Mouse (Mus musculus) heart, embryonic 12.5 days (tissue): ENCODE measurements around the gene Slc39a1. TPM values are rescaled to one million over a fixed set of nuclear protein-coding genes. Genes with fewer than 3 reads are reported as not detected.

ENCODE experiments used
- ATAC-seq: fragments of 200-750 bp; cut with Nextera tagmentation; 2 replicates; pipeline ENCODE4 v1.8.0; 2017; ENCODE audit warnings: moderate TSS enrichment, moderate library complexity; ENCODE audit not compliant: insufficient number of reproducible peaks, low FRiP score
- H3K27ac ChIP-seq: fragments of 300-500 bp; sonication (generic); 2 replicates; pipeline ENCODE4 v1.5.1; 2016; ENCODE audit warnings: mild to moderate bottlenecking, moderate library complexity; ENCODE audit not compliant: poor library complexity, severe bottlenecking
- H3K27me3 ChIP-seq: fragments of 300-500 bp; sonication (generic); replicated peaks from 2 replicates; pipeline ENCODE4 v1.6.1; 2016; ENCODE audit warnings: mild to moderate bottlenecking, moderate library complexity
- H3K36me3 ChIP-seq: fragments of 300-500 bp; sonication (generic); 2 replicates; pipeline ENCODE4 v1.6.1; 2016; ENCODE audit warnings: mild to moderate bottlenecking, moderate library complexity
- H3K4me1 ChIP-seq: fragments of 300-500 bp; sonication (generic); replicated peaks from 2 replicates; pipeline ENCODE4 v1.6.1; 2016; ENCODE audit warnings: mild to moderate bottlenecking
- H3K4me2 ChIP-seq: fragments of 300-500 bp; sonication (generic); 2 replicates; pipeline ENCODE4 v1.6.1; 2016; ENCODE audit warnings: mild to moderate bottlenecking, moderate library complexity
- H3K4me3 ChIP-seq: fragments of 300-500 bp; sonication (generic); 2 replicates; pipeline ENCODE4 v1.5.1; 2016; ENCODE audit warnings: mild to moderate bottlenecking
- H3K9ac ChIP-seq: fragments of 300-500 bp; sonication (generic); 2 replicates; pipeline ENCODE4 v1.6.1; 2016; ENCODE audit warnings: mild to moderate bottlenecking, moderate library complexity
- H3K9me3 ChIP-seq: fragments of 300-500 bp; sonication (generic); replicated peaks from 2 replicates; pipeline ENCODE4 v1.6.1; 2016; ENCODE audit warnings: mild to moderate bottlenecking, moderate library complexity
- WGBS: fragments of 180-500 bp; shearing (Covaris S2); methylation state at CpG from one replicate; pipeline ENCODE4 v1.1.7; 2016; 5-methylcytosine and 5-hydroxymethylcytosine counted together
- polyA plus RNA-seq: library from polyadenylated mRNA; unstranded; fragments of >200 nt; fragmentation: Nextera tagmentation; extraction: Ambion mirVana; gene quantifications from 2 replicates; pipeline ENCODE4 v1.2.1, GENCODE M21; 2016

Gene Slc39a1
- polyA plus RNA-seq, 1 experiment from 2014 or later = 67.8 TPM

DNA sequence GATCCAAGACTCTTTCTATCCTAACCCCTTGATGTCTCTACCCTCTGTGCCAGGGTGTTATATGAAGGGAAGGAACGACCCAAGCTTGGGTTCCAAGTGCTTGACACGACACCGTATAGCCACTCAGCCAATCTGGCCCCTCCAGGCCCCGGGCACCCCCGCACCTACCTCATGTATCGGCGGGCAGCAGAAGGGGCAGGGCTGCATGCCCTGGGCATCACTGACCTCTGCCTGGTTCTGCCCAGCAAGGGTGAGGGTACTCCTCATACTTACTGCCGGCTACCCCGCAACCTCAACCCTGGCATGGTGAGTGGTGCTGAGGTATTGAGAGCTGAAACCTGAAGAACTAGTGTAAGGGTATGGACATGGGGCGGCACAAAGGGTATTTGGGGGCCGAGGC lies 20.2 kb downstream of the Slc39a1 start:
- Histone ChIP-seq H3K9ac (no peak overlapping the region), H3K27me3 (no peaks in the 10 kb centered on the region), H3K4me3 (no peak overlapping the region), H3K4me2 (no peak overlapping the region), H3K4me1 (peaks cover 20% of the 10 kb centered on the region), H3K27ac (no peak overlapping the region), H3K9me3 (no peaks in the 10 kb centered on the region), H3K36me3 (peaks cover 48% of the 10 kb centered on the region)
- ATAC-seq = no peak
- WGBS = 90% methylated on average over 11 of the region's 11 CpGs

DNA sequence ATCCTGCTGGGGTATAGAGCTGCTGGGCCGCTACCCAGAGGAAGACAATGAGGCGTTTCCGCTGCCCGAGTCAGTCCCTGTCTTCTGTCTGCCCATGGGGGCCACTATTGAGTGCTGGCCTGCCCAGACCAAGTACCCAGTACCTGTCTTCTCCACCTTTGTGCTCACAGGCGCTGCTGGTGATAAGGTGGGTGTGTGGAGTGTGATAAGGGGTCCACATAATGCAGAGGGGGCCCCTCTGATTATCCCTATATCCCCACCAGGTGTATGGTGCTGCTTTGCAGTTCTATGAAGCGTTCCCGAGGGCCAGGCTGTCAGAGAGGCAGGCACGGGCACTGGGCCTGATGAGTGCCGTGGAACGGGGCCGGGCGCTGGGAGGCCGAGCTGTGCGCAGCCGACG lies 21.0 kb downstream of the Slc39a1 start:
- no peak for ATAC-seq
- Histone ChIP-seq H3K9ac (no peak overlapping the region), H3K27me3 (no peaks in the 10 kb centered on the region), H3K36me3 (peaks cover 49% of the 10 kb centered on the region), H3K4me3 (no peak overlapping the region), H3K9me3 (no peaks in the 10 kb centered on the region), H3K4me1 (peaks cover 20% of the 10 kb centered on the region), H3K4me2 (no peak overlapping the region), H3K27ac (no peak overlapping the region)
- 87% methylated on average over 16 of the region's 16 CpGs for WGBS

DNA sequence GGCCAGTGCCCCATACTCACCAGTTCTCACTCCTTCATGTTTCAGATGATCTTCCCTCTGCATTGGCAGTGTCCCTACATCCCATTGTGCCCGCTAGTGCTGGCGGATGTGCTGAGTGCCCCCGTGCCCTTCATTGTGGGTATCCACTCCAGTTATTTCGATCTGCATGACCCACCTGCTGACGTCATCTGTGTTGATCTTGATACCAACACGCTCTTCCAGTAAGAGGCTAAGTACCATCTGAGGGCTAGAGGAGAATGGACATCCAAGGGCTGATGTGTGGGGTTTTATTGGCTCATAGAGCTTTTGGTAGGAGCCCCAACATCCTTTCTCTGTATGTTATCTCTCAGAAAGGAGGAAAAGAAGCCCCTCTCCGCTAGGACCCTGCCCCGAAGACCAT lies 22.8 kb downstream of the Slc39a1 start:
- Histone ChIP-seq H3K4me2 (no peak overlapping the region), H3K4me1 (peaks cover 13% of the 10 kb centered on the region), H3K9me3 (no peaks in the 10 kb centered on the region), H3K27me3 (no peaks in the 10 kb centered on the region), H3K36me3 (peaks cover 63% of the 10 kb centered on the region), H3K9ac (no peak overlapping the region), H3K4me3 (no peak overlapping the region), H3K27ac (no peak overlapping the region)
- no peak for ATAC-seq
- WGBS = 87% methylated on average over 8 of the region's 8 CpGs

DNA sequence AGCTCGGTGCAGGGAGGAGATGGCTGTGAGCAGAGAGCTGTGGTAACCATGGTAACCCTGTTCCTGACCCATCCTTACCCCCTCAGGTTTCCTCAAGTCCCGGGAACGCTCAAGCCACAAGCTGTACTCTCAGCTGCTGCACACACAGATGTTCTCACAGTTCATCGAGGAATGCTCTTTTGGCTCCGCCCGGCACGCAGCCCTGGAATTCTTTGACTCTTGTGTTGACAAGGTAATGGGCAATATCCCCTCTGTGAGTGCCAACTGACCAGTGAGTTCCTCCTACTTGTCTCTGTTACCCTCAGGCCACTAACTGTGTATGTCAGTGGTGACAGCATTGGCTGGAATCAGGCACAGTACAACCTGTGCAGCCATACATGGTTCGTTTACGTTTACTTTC lies 24.2 kb downstream of the Slc39a1 start:
- Histone ChIP-seq H3K9ac (no peak overlapping the region), H3K4me2 (no peak overlapping the region), H3K9me3 (no peaks in the 10 kb centered on the region), H3K36me3 (peaks cover 77% of the 10 kb centered on the region), H3K27me3 (no peaks in the 10 kb centered on the region), H3K27ac (no peak overlapping the region), H3K4me1 (peaks cover 8% of the 10 kb centered on the region), H3K4me3 (no peak overlapping the region)
- WGBS = 67% methylated on average over 9 of the region's 9 CpGs
- no peak for ATAC-seq

DNA sequence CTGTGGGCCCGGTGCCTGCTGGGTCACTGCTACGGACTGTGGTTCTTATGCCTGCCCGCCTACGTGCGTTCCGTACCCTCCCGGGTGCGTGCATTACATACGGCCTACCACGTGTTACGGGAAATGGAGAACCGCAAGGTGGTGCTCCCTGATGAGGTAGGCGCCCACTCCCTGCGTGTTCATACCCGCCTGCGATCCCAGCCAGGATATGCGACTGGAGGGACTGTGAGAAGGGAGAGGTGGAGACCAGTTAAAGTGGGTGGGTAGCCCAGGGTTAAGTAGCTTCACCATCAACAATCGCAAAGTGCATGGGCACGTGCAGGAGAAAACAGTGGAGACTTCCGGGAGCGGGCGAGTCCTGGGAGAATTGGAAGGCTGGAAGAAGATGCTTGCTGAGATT lies 25.9 kb downstream of the Slc39a1 start:
- H3K36me3 ChIP-seq = peaks cover 90% of the 10 kb centered on the region

DNA sequence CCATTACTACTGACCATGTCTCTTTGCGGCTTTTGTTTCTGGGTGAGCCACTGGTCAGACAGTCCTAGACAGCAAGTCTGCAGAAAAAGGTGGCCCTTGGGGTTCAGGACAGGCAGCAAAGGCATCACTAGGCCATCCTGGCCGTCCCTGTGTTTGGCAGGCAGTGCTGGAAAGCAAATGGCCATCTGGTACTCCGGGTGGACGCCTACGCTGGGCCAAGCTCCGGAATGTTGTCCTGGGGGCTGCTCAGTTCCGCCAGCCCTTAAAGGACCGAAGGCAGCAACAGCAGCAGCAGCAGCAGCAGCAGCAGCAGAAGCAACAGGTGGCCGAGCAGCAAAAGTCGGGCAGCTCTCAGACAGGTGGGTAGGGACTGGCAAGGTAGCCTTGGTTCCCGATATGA lies 27.3 kb downstream of the Slc39a1 start:
- no peak overlapping the region for H3K4me2 ChIP-seq
- peaks cover 9% of the 10 kb centered on the region for H3K4me1 ChIP-seq
- H3K9ac ChIP-seq = no peak overlapping the region
- WGBS = 88% methylated on average over 11 of the region's 11 CpGs
- H3K9me3 ChIP-seq = no peaks in the 10 kb centered on the region
- ATAC-seq = no peak
- no peaks in the 10 kb centered on the region for H3K27me3 ChIP-seq
- H3K27ac ChIP-seq = no peak overlapping the region
- H3K4me3 ChIP-seq = no peak overlapping the region
- peaks cover 94% of the 10 kb centered on the region for H3K36me3 ChIP-seq

More for the DNA sequence above, 25.9 kb downstream of the Slc39a1 start:
- no peak overlapping the region for H3K4me2 ChIP-seq
- 91% methylated on average over 22 of the region's 22 CpGs for WGBS
- no peak overlapping the region for H3K27ac ChIP-seq
- ATAC-seq = no peak
- no peak overlapping the region for H3K4me3 ChIP-seq
- no peaks in the 10 kb centered on the region for H3K9me3 ChIP-seq
- no peak overlapping the region for H3K9ac ChIP-seq
- H3K27me3 ChIP-seq = no peaks in the 10 kb centered on the region
- H3K4me1 ChIP-seq = peaks cover 9% of the 10 kb centered on the region

DNA sequence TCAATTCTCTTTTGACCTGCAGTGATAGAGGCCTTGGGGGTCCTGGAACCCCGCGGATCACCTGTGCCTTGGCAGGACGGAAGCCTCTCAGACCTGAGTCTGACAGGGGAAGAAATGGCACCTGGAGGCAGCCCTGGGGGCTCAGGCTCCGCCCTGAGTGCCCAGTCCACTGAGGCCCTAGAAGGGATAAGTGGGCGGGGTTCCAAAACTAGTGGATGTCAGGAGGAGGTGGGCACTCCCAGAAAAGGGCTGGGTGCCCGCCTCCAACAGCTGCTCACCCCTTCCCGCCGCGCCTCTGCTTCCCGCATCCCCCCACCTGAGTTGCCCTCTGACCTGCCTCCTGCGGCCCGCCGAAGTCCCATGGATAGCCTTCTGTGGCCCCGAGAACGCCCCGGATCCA lies 28.9 kb downstream of the Slc39a1 start:
- WGBS = 41% methylated on average over 16 of the region's 16 CpGs
- peaks cover 9% of the 10 kb centered on the region for H3K4me1 ChIP-seq

DNA sequence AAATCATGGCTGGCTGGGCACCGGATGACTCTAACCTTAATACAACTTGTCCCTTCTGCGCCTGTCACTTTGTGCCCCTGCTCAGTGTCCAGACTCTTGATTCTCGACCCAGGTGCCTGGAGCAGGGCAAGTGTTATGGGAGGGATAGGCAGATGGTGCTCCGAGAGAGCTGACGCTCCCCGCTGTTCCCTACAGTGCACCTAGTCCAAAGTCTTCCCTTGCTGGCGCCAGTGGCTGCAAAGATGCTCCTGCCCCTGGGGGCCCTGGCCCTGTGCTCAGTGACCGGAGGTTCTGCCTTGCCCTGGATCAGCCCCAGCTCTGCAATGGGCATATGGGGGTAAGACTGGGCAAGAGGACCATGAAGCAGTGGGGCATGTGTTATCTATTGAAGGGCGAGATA lies 29.8 kb downstream of the Slc39a1 start:
- no peaks in the 10 kb centered on the region for H3K27me3 ChIP-seq
- no peaks in the 10 kb centered on the region for H3K9me3 ChIP-seq
- ATAC-seq = no peak
- H3K4me2 ChIP-seq = no peak overlapping the region
- H3K4me1 ChIP-seq = peaks cover 9% of the 10 kb centered on the region
- H3K27ac ChIP-seq = no peak overlapping the region
- WGBS = 86% methylated on average over 9 of the region's 9 CpGs
- H3K4me3 ChIP-seq = no peak overlapping the region
- no peak overlapping the region for H3K9ac ChIP-seq
- peaks cover 81% of the 10 kb centered on the region for H3K36me3 ChIP-seq

More for the DNA sequence above, 28.9 kb downstream of the Slc39a1 start:
- no peak for ATAC-seq
- H3K9me3 ChIP-seq = no peaks in the 10 kb centered on the region
- peaks cover 90% of the 10 kb centered on the region for H3K36me3 ChIP-seq
- no peak overlapping the region for H3K27ac ChIP-seq
- H3K4me3 ChIP-seq = no peak overlapping the region
- no peaks in the 10 kb centered on the region for H3K27me3 ChIP-seq
- H3K9ac ChIP-seq = no peak overlapping the region
- H3K4me2 ChIP-seq = no peak overlapping the region

DNA sequence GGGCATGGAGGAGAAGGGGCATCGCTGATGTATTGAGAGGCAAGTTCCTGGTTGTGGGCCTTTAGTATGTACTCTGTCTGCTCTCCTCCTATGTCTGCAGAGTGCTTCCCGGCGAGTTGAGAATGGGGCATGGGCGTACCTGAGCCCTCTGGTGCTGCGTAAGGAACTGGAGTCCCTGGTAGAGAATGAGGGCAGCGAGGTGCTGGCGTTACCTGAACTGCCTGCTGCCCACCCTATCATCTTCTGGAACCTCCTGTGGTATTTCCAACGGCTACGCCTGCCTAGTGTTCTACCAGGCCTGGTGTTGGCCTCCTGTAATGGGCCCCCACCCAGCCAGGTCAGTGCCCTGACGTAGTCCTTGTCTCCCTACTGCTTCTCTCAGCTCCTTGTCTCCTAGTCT lies 30.2 kb downstream of the Slc39a1 start:
- Histone ChIP-seq H3K4me2 (no peak overlapping the region), H3K4me1 (peaks cover 9% of the 10 kb centered on the region), H3K9ac (no peak overlapping the region), H3K36me3 (peaks cover 77% of the 10 kb centered on the region), H3K4me3 (no peak overlapping the region), H3K9me3 (no peaks in the 10 kb centered on the region), H3K27me3 (no peaks in the 10 kb centered on the region), H3K27ac (no peak overlapping the region)
- no peak for ATAC-seq
- WGBS = 91% methylated on average over 10 of the region's 10 CpGs

DNA sequence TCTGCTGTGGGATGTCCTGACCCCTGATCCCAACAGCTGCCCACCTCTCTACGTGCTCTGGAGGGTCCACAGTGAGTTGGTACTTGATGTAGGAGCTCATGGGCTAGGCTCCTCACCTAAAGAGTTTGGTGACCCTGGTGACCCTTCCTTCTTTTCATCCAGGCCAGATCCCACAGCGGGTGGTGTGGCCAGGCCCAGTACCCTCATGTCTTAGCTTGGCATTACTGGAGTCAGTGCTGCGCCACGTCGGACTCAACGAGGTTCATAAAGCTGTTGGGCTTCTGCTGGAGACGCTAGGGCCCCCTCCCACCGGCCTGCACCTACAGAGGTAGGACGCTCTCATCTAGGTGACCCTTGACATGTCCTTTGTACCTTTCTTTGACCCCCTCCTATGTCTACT lies 31.2 kb downstream of the Slc39a1 start:
- WGBS = 86% methylated on average over 9 of the region's 9 CpGs
- ATAC-seq = no peak
- no peaks in the 10 kb centered on the region for H3K27me3 ChIP-seq

DNA sequence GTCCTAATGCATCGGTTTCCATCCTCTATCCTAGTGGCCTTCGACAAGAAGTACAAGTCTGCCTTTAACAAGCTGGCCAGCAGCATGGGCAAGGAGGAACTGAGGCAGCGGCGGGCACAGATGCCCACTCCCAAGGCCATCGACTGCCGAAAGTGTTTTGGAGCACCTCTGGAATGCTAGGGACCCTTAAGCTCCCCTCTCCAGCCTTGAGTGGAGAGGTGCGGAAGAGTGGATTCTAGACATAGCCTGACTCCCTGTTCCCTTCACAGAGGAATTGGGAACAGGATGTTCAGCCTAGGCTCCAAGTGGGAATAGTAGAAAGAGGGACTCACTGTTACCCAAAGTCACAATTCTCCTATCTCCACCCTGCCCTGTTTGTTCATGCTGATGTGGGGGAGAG lies 31.8 kb downstream of the Slc39a1 start:
- 90% methylated on average over 7 of the region's 7 CpGs for WGBS
- no peak overlapping the region for H3K27ac ChIP-seq
- no peak for ATAC-seq
- no peak overlapping the region for H3K4me2 ChIP-seq
- H3K9me3 ChIP-seq = no peaks in the 10 kb centered on the region
- H3K36me3 ChIP-seq = peaks cover 64% of the 10 kb centered on the region
- no peak overlapping the region for H3K4me3 ChIP-seq
- H3K4me1 ChIP-seq = peaks cover 9% of the 10 kb centered on the region
- H3K9ac ChIP-seq = no peak overlapping the region
- H3K27me3 ChIP-seq = no peaks in the 10 kb centered on the region

More for the DNA sequence above, 31.2 kb downstream of the Slc39a1 start:
- Histone ChIP-seq H3K9ac (no peak overlapping the region), H3K4me3 (no peak overlapping the region), H3K36me3 (peaks cover 67% of the 10 kb centered on the region), H3K9me3 (no peaks in the 10 kb centered on the region), H3K27ac (no peak overlapping the region), H3K4me2 (no peak overlapping the region), H3K4me1 (peaks cover 9% of the 10 kb centered on the region)

DNA sequence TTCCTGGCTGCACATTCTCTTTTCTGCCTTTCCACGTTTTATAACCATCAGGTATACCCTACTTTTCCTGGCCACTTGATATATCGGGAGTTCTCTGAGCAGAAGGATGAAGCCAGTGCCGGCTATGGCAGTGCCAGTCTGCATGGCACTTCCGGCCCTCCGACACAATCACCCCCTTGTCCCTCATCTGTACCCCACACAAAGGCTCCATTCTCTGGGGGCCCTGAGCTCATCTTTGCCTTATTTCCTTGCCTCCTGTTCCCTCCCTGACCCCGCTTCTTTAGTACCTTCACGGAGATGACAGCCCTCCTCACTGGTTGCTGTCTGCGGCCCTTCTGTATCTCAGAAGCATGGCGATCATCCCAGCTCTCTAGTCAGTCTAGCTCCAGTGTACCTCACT lies 32.7 kb downstream of the Slc39a1 start:
- 82% methylated on average over 9 of the region's 9 CpGs for WGBS
- no peak for ATAC-seq
- Histone ChIP-seq H3K27me3 (no peaks in the 10 kb centered on the region), H3K4me1 (peaks cover 9% of the 10 kb centered on the region), H3K4me3 (no peak overlapping the region), H3K36me3 (peaks cover 56% of the 10 kb centered on the region), H3K9me3 (no peaks in the 10 kb centered on the region), H3K4me2 (no peak overlapping the region), H3K9ac (no peak overlapping the region), H3K27ac (no peak overlapping the region)
